Mouse (Mus musculus) limb, embryonic 15.5 days (tissue): ENCODE measurements at regions not wholly inside any gene's neighbourhood (a gene's known extent, or its start where the extent isn't known, plus 50 kb on each side); places are given as distances from the start of the nearest gene placed in this dataset.

ENCODE experiments used
- ATAC-seq: fragments of 200-750 bp; cut with Nextera tagmentation; 2 replicates; pipeline ENCODE4 v1.8.0; 2017; ENCODE audit warnings: low read depth, moderate TSS enrichment; ENCODE audit not compliant: insufficient number of reproducible peaks, low FRiP score, low TSS enrichment
- H3K27ac ChIP-seq: fragments of 300-500 bp; sonication (generic); 2 replicates; pipeline ENCODE4 v1.5.1; 2015; ENCODE audit warnings: moderate library complexity, mild to moderate bottlenecking, inconsistent platforms
- H3K27me3 ChIP-seq: fragments of 300-500 bp; sonication (generic); 2 replicates; pipeline ENCODE4 v1.6.1; 2015; ENCODE audit warnings: inconsistent platforms
- H3K36me3 ChIP-seq: fragments of 300-500 bp; sonication (generic); 2 replicates; pipeline ENCODE4 v1.6.1; 2015; ENCODE audit warnings: inconsistent platforms
- H3K4me1 ChIP-seq: fragments of 300-500 bp; sonication (generic); 2 replicates; pipeline ENCODE4 v1.6.1; 2015; ENCODE audit warnings: inconsistent platforms
- H3K4me2 ChIP-seq: fragments of 300-500 bp; sonication (generic); 2 replicates; pipeline ENCODE4 v1.6.1; 2015; ENCODE audit warnings: mild to moderate bottlenecking, inconsistent platforms
- H3K4me3 ChIP-seq: fragments of 300-500 bp; sonication (generic); 2 replicates; pipeline ENCODE4 v1.5.1; 2015; ENCODE audit warnings: mild to moderate bottlenecking, inconsistent platforms
- H3K9ac ChIP-seq: fragments of 300-500 bp; sonication (generic); 2 replicates; pipeline ENCODE4 v1.6.1; 2015; ENCODE audit warnings: inconsistent platforms
- H3K9me3 ChIP-seq: fragments of 300-500 bp; sonication (generic); 2 replicates; pipeline ENCODE4 v1.6.1; 2016; ENCODE audit warnings: inconsistent platforms
- WGBS: fragments of 180-500 bp; shearing (Covaris S2); methylation state at CpG from one replicate; pipeline ENCODE4 v1.1.7; 2015; 5-methylcytosine and 5-hydroxymethylcytosine counted together

DNA sequence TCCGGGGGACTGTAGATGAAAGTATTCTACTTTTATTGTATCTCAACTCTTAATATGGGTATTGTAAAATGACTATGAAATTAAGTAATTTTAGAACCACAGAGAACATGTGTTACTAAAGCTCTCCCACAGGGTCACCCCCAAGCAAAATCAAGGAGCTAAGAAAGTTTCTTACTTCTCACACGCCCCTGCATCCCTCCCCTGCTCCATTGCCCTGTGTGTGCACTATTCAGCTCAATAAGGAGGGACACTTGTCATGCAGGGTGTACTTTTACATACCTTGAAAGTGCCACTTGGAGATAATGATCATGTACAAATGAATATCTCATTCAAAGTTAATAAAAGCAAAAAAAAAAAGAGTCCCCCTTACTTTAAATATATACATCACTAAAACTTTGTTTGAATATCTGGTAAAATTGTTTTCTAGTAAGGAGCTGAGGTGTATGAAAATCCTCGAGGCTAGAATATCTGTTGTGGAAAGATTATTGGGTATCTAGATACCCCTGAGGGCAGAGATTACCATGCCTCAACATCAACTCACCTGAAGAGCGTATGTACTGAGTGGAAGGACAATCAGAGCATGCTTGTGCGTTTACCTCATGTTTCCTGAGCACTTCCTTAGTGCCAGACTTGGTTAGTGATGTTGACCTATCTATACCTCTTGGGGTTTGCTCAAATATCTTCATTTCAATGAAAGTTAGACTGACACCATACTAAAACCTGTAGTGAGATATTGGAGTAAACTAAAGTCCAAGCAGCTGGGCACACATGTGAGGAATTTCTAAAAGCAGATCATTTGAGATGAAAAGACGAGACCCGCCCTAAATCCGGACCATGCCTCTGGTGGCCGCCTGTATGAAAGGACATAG is 120.0 kb downstream of the Usp46 start:
- Histone ChIP-seq H3K9me3 (no peaks in the 10 kb centered on the region), H3K27ac (no peak overlapping the region), H3K36me3 (no peaks in the 10 kb centered on the region), H3K27me3 (no peaks in the 10 kb centered on the region), H3K4me3 (no peak overlapping the region), H3K9ac (no peak overlapping the region), H3K4me2 (no peak overlapping the region), H3K4me1 (no peaks in the 10 kb centered on the region)
- WGBS, result 83% methylated on average over 9 of the region's 9 CpGs
- ATAC-seq, result no peak
